Mouse (Mus musculus) adrenal gland, postnatal 36 days (tissue): Measurements from ENCODE around the gene Unc13a. TPM values are rescaled to one million over a fixed set of nuclear protein-coding genes. Genes with fewer than 3 reads are reported as not detected.
A peak's percentile ranks its signal among the peaks of the same experiment; 100 is the strongest.
"Not testable (repeated sequence)": the region's sequence is repeated elsewhere in the genome, so short reads cannot be mapped to it uniquely, and the experiment has no call there.

Source experiments
- DNase-seq, 2 experiments: peaks; one replicate each; pipeline ENCODE4 v3.0.0; 2021; ENCODE audit warnings: mixed read lengths in 1 of 2
- long read RNA-seq, 2 experiments: library from polyadenylated mRNA; stranded (forward); transcript quantifications; one replicate each; pipeline ENCODE4 v2.0.0; 2021; ENCODE audit warnings: borderline sequencing depth in 2 of 2
- total RNA-seq, 2 experiments: library from RNA; stranded (reverse); gene quantifications; 2 replicates each; pipeline ENCODE4 v1.2.3; 2021

The Unc13a gene
- total RNA-seq: 1 to 10 TPM; 4.6 to 7.3 TPM
- long read RNA-seq, experiment 1, partial matches to known transcripts: 1 of 4 reads
- long read RNA-seq, experiment 1, other reads (novel, unspliced or antisense): 3 of 4 reads
- long read RNA-seq, experiment 2, partial matches to known transcripts: 1 of 3 reads
- long read RNA-seq, experiment 2, other reads (novel, unspliced or antisense): 2 of 3 reads

- peak; percentile 92 to 95 for DNase-seq
Measured at GRCm38 (mm10) chr8:71671549-71671965, at the start of gene Unc13a. Gene Unc13a, minus strand, starts transcription at chr8:71671757.

DNA sequence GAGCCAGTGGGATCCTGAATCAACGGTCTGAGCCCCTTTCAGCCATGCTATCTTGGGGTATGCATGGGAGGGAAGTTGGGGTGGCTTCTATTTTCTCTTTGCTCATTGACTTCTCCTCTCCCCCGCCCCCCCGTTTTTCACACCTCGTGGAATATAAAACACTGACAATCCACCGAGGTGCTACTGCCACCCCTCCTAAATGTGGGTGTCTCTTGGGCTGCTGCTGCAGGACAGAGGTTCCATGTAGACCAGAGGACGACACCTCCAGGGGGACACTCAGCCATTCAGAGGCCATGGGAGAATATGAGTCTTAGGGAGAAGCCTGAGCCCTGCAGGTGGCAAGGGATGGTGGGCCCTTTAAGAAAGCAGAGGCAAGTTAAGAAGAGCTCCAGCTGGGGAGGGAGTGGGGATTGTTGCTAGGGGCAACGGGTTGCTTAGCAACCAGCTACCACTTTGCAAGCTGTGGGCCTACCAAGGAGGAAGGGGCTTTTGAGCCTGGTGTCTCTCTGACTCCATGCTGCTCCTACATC, 48.4 kb upstream of the Unc13a start:
- DNase-seq: no peak

GRCm38 (mm10) chr8:71719218-71719617, 47.7 kb upstream of the Unc13a start:
- no peak for DNase-seq

DNA sequence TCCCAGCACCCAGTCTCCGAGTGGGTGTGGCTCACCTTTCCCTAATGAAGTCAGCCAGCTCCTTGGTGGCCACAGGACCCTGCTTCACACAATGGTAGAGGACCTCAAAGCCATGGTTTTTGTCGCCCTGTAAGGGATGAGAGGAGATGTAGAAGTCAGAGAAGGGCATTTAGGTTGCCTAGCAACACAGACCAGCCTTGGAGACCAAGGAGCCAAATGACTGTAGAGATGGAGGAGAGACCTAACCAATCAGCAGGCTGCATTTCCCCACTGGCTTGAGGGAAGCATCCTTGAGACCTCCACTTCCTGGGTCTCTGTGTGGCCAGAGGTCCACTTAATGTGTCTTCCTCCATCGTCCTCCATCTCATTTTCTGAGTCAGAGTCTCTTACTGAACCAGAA, 46.7 kb upstream of the Unc13a start:
- DNase-seq: no peak

DNA sequence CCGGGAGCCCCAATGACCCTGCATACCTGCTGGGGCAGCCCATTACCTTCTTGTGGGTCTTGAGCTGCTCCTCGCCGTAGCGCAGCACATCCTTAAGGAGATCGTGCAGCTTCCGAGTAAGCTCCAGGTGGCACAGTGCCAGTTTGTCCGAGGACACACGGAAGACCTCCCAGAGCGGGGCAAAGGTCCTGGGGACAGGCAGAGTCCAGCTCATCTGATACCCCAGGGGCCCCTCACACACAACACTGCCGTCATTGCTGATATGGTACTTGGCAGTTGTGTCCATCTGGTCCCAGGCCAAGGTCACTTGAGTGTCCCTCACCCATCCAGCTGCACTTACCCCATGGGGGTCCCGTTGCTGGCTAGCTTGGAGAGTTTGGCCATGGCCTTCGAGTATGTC, 45.5 kb upstream of the Unc13a start:
- DNase-seq: no peak

DNA sequence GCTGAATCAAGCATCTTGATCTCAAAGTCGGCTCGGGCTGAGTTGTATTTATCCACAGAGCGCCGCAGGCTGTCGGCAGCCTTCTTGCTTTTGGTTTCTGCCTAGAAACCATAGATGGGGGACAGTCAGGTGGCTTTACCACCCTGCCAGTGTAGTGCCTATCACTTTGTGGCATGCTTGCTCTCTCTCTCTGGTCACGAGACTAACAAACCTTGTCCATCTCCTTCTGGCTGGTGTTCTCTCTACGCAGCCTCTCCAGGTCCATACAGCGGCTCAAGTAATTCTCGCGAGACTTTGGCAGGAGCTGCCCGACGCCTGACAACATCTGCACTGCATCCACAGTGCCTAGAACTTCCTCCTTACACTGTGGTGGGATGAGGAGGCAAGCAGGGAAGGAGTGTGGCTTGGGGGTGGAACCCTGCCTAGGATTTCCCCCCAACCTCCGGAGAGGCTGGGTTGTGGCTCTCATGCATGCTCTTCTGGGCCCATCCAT, 45.0 kb upstream of the Unc13a start:
- no peak for DNase-seq

DNA sequence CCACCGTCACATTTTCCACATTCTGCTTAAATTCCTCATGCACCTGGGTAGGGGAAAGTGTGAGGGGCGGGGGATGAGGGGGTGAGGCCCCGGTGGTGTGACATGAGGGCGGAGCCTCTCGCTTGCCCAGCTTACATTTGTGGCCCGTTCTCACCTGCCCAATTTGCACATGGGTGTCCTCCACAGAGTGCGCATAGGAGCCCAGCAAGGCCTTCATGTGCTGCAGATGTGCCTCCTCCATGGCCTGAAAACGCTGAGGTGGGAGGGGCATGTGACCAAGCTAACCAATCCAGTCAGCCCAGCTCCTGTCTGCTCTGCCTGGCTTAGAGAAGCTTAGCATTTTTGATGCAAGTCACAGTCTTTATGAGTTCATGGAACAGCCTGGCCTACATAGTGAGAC, 44.0 kb upstream of the Unc13a start:
- no peak for DNase-seq

DNA sequence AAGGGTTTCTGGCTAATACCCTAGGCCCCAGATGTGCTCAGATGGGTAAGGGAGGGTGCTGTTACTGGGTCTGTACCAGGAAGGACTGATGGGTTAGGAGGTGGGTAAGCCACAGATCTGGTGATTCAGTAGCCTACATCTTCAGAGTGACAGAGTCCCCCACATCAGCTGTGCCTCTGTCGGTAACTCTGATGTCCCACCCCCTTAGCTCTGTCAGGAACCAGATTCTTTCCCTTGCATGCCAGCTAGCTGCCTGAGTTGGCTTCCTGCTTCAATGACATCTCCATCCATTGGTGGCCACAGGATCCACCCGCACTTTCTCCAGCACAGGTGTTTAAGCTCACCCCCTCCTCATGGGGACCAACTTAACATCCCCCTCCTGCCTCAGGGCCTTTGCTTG, 40.0 kb upstream of the Unc13a start:
- no peak for DNase-seq

DNA sequence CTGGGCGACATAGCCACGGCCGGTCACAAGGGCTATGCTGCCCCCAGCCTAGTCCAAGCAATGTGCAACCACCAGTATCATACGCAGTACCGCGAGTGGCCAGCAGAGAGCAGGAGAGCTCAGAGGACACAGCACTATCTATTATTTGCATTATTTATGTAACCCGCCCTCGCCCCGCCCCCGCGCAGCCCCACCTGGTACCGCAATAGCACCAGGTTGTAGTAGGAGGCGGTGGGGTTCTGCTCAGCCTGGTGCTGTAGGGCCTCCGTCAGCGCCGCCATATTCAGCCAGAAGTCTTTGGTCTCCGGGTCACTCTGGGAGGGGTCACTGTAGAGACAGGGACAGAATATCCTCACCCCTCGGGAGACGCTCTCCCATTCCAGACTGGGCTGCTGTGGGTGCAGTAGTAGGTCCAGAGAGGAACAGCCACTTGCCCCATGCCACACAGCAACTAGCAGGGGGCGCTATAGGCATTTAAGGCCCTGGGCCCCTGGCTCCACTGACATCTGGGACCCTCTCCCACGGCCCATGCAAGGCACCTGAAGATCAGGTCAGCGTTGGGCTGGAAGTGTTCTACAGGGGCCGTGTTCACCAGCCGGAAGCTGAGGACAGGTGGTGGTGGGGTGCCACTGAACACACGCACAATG, 38.4 kb upstream of the Unc13a start:
- DNase-seq: peak; percentile 80 to 84

DNA sequence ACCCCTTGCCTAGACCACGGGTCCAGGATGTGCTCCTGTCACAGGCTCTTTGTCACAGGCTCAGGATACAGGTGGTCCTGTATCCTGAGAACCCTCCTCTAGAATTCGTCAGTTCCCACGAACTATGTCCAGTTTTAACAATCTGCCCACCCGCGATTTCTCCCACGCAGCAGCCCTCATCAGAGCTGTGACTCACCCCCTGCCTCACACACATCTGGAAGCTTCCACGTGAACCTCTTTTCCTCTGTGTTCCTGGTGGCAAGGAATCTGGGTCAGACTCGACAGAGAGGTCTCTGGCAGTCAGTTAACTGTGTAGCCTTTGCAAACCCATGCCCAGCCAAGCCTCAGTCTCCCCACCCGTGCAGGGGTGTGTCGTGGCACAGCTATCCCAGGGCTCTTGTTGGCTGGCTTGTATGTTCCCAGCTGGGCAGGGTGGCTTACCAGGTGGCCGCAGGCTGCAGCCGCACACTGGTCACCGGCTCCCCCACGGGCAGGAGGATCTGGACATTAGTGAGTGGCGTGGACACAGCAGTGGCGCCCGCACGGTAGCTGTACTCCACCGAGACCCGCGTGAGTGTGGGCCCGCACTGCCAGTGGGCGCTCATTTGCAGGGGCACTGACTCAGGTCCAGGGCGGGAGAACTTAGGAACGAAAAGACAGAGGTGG, 37.7 kb upstream of the Unc13a start:
- no peak for DNase-seq

- DNase-seq: peak; percentile 53 to 65
Measured at GRCm38 (mm10) chr8:71707874-71708273, 36.3 kb upstream of the Unc13a start.

GRCm38 (mm10) chr8:71703400-71703799, 31.8 kb upstream of the Unc13a start:
- DNase-seq: not testable (repeated sequence)

GRCm38 (mm10) chr8:71702923-71703322, 31.4 kb upstream of the Unc13a start:
- no peak for DNase-seq

GRCm38 (mm10) chr8:71702087-71702432, 30.5 kb upstream of the Unc13a start:
- DNase-seq: no peak

DNA sequence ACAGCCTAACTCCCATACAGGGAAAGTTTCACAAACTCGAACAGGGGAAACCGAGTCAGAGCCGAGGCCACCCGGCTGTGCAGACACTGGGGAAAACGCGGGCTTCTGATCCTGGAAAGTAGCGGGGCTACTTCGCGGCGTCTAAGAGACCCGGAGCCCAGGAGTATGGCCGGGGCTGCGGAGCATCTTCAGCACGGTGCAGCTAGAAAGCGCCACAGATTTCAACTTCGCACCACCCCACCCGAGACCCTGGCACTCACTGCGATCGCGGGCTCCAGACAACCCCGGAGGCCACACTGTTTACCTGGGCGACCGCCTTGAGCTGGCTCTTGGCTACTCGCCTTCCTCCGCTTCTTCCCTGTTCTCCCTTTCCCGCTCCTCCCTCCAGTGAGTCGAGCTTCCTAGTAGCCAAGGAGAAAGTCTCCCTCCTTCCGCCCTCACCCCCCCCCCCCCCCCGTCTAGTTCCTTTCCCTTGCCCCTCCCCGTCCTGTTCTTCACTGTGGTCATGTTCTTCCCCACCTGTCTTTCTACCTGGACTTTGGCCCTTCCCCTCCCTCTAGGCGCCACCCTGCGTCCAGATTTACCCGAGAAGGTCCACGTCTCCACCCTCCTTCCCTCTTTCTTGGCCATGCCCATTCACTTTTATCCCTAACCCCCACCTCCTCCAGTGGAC, 30.0 kb upstream of the Unc13a start, which contains the start of gene B3gnt3:
Gene B3gnt3 (minus strand): TSS at position 376 of the 673 bp plus-strand sequence.
- no peak for DNase-seq

GRCm38 (mm10) chr8:71700493-71701269, 29.1 kb upstream of the Unc13a start:
- DNase-seq: peak in 1 of 2 experiments; percentile 52

- DNase-seq: not testable (repeated sequence)
Measured at GRCm38 (mm10) chr8:71695456-71695855, 23.9 kb upstream of the Unc13a start.

DNA sequence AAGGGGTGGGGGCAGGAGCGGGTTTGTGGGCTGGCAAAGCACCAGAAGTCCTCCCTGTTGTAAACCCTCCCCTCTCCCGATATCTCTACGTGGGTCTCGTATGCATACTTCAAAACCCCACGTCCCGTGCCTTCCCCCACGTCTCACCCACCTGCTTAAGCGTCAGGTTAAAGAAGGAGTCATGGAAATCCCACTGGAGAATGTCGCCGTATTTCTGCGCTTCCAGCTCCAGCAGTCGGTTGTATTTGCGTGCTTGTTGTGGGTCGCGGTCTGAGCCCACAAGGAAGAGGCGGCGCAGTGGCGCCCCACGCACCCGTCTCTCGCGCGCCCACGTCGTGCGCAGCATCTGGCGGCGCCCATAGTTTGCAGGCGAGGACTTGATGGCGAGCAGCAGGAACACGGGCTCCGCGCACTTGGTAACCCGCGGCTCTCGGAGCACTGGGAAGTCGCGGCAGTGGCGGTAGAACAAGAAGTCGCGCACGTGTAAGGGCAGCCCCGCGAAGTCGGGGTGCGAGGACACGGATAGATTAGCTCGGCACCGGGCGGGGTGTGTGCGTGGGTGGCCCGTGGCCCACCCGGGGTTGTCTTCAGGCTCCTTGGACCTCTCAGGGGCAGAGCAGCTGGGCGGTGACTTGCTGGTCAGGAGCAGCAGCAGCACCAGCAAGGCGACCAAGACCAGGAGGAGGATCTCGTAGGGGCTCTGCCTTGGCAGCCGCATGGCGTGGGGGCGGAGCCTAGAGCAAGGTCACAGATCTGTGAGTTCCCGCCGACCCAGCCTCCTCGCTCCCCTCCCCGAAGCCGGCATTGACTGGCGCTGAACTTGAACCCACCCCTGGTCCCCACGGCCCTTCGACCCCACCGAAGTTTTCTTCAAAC, 21.8 kb upstream of the Unc13a start:
- DNase-seq: no peak

DNA sequence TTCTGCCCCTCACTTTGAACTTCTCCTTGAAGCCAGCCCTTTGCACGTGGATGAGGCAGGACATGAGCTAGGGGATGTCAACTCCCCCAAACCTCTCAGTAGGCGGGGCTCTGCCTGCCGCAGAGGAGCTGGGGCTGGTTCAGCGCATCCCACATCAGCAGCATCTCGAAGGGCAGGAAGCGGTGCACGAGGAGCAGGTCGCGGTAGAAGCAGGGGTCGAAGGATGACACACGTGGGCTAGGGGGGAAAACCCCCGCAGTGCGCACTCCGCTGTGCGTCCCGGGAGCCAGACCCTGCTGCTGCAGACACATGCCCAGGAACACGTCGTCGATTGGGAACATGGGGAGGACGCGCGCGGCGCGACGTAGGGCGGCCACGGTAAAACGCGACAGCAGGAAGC, 21.0 kb upstream of the Unc13a start:
- no peak for DNase-seq

- DNase-seq: no peak
Measured at GRCm38 (mm10) chr8:71689028-71689427, 17.5 kb upstream of the Unc13a start, which contains the start of gene Insl3. Gene Insl3, plus strand, starts transcription at chr8:71689214.

GRCm38 (mm10) chr8:71687616-71688015, 16.1 kb upstream of the Unc13a start:
- no peak for DNase-seq
